Mouse (Mus musculus) liver, embryonic 14 days (tissue): ENCODE results near the gene F5. TPM values are rescaled to one million over a fixed set of nuclear protein-coding genes. Genes with fewer than 3 reads are reported as not detected.

Experiments used
- polyA plus RNA-seq: library from polyadenylated mRNA; depleted of rRNA; stranded (reverse); fragments of >200 nt; gene quantifications from 2 replicates; pipeline ENCODE4 v1.2.3, GENCODE M21; 2012; rRNA removed

Gene F5
- polyA plus RNA-seq, result 8.1 and 8.8 TPM in 2 replicates

GRCm38 (mm10) chr1:164151387-164152088 is at the start of gene F5:
F5 (plus strand) TSS chr1:164151838.

DNA sequence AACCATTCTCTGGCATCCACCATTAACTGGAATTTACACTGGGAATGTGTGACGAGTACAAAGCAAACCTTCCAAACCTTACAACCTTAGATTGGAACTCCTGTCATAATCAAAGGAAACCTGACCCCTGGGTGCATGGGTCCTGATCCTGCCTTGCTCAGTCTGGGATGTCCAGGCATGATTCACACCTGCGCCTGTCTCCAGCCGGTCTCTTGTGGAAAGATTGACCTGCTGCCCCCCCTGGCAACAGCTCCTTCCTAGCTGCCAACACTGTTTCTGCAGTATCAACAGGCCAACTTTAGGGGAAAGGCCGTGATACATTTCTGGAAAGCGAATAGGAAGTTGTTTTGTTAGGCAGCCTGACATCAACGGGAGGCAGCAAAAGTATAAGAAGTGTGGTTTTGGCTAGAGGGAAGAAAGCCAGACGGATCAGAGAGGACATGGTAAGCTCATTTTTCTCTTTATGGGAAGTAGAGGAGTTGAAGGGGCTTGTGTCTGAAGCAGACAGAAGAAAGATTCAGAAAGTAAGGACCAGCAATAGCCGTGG is 36.6 kb upstream of the F5 start, which contains the start of gene Selp:
Selp (plus strand) TSS at position 318 of the 547 bp plus-strand sequence.

GRCm38 (mm10) chr1:164248465-164249331 is 97.1 kb downstream of the F5 start, which contains the start of gene Slc19a2:
Slc19a2 (plus strand) TSS chr1:164249046.

Other genes starting within 250 kb of the F5 start
- gene Scyl3, start 222.7 kb upstream of the F5 start, polyA plus RNA-seq, result 7.1 and 7.4 TPM in 2 replicates
- gene BC055324, start 157.0 kb upstream of the F5 start, polyA plus RNA-seq, result 8.1 and 9.3 TPM in 2 replicates
- gene Mettl18, start 156.9 kb upstream of the F5 start, polyA plus RNA-seq, result 2.3 and 2.5 TPM in 2 replicates
- 0.02 and 0.07 TPM in 2 replicates for gene Sele, start 103.6 kb upstream of the F5 start, polyA plus RNA-seq
- 2.9 and 3.9 TPM in 2 replicates for gene Sell, start 89.9 kb upstream of the F5 start, polyA plus RNA-seq
- 0.52 and 0.61 TPM in 2 replicates for gene Selp, start 36.6 kb upstream of the F5 start, polyA plus RNA-seq
- gene Slc19a2, start 97.2 kb downstream of the F5 start, polyA plus RNA-seq, result 12.4 and 14.3 TPM in 2 replicates
- 2.3 and 2.6 TPM in 2 replicates for gene Ccdc181, start 123.7 kb downstream of the F5 start, polyA plus RNA-seq
- gene Nme7, start 152.3 kb downstream of the F5 start, polyA plus RNA-seq, result 5.6 and 6.7 TPM in 2 replicates
- gene Blzf1, start 155.7 kb downstream of the F5 start, polyA plus RNA-seq, result 4.3 and 4.9 TPM in 2 replicates